Mouse (Mus musculus) splenic B cell, adult 2 months (primary cell): ENCODE measurements around the gene Tmem160.

Source experiments
- DNase-seq: peaks from one replicate; pipeline ENCODE4 v3.0.0-alpha.2; 2011; ENCODE audit warnings: low read depth, low spot score
- H3K27me3 ChIP-seq: 2 replicates; pipeline ENCODE4 v1.6.1; 2012; ENCODE audit warnings: mild to moderate bottlenecking, low read length, moderate library complexity, mixed read lengths; ENCODE audit not compliant: control insufficient read depth, poor library complexity, insufficient read depth, severe bottlenecking
- H3K36me3 ChIP-seq: 2 replicates; pipeline ENCODE4 v1.6.1; 2012; ENCODE audit warnings: mild to moderate bottlenecking, low read length, moderate library complexity, mixed read lengths; ENCODE audit not compliant: control insufficient read depth, poor library complexity, insufficient read depth, severe bottlenecking

Gene Tmem160

DNA sequence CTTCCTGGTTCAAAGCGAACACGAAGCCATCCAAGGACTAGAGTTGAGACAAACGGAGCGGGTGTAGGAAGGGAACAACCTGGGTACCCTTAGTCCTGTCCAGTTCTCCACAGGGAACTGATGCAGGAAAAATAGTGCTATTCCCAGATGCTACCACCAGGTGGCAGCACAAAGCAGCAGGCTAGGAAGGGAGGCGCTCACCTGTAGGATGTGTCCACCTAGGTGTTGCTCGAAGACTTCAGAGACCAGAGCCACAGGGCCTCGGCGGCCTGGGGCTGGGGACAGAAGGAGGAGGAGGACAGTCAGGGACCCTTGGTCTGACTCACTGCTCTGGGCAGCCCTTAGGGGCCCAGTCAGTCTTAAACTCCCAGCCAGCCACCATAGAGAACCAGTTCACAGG is 12.6 kb downstream of the Tmem160 start:
- DNase-seq = peak; percentile 79

GRCm38 (mm10) chr7:16465568-16465967 is 13.0 kb downstream of the Tmem160 start:
- no peak for DNase-seq

More for the DNA sequence above, 12.6 kb downstream of the Tmem160 start:
- Histone ChIP-seq H3K27me3 (no peaks in the 10 kb centered on the region; the same call in 1 of the 2 replicates), H3K36me3 (no peaks in the 10 kb centered on the region)

GRCm38 (mm10) chr7:16466565-16466964 is 14.0 kb downstream of the Tmem160 start:
- no peaks in the 10 kb centered on the region; the same call in 1 of the 2 replicates for H3K27me3 ChIP-seq
- DNase-seq = peak; percentile 63
- no peaks in the 10 kb centered on the region for H3K36me3 ChIP-seq

More at GRCm38 (mm10) chr7:16465568-16465967, 13.0 kb downstream of the Tmem160 start:
- Histone ChIP-seq H3K36me3 (no peaks in the 10 kb centered on the region), H3K27me3 (no peaks in the 10 kb centered on the region; the same call in 1 of the 2 replicates)

DNA sequence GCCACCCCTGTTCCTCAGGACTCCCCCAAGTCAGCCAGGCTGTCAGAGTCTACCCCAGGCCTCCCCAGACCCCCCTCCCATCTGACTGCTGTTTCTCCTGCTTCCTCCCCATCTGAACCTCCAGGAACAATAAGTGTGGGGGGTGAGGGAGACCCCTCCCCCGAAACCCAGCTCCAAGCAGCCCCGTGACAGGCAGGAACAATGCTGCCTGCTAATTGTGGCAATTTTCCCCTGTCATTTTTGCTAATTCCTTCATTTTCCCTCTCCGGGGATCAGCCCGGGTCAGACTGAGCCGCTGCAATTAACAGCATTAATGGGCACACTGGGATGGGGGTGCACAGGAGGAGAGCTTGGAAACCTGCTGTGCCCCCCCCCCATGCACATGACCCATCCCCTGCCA is 15.5 kb downstream of the Tmem160 start:
- no peak for DNase-seq
- Histone ChIP-seq H3K27me3 (no peaks in the 10 kb centered on the region; the same call in 1 of the 2 replicates), H3K36me3 (no peaks in the 10 kb centered on the region)

DNA sequence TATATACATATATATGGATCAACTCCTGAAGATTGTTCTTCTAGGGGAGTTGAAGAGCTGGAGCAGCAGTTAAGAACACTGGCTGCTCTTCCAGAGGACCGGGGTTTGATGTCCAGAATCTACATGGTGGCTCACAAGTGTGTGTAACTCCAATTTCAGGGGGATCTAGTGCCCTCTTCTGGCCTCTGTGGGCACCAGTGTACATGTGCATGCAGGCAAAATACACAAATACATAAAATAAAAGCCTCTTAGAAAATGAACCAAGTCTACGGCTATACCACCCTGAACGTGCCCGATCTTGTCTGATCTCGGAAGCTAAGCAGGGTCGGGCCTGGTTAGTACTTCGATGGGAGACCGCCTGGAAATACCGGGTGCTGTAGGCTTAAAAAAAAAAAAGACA is 19.0 kb downstream of the Tmem160 start:
- DNase-seq = peak; percentile 56
- H3K27me3 ChIP-seq = peaks cover 2% of the 10 kb centered on the region; the same call in 1 of the 2 replicates
- no peaks in the 10 kb centered on the region for H3K36me3 ChIP-seq

DNA sequence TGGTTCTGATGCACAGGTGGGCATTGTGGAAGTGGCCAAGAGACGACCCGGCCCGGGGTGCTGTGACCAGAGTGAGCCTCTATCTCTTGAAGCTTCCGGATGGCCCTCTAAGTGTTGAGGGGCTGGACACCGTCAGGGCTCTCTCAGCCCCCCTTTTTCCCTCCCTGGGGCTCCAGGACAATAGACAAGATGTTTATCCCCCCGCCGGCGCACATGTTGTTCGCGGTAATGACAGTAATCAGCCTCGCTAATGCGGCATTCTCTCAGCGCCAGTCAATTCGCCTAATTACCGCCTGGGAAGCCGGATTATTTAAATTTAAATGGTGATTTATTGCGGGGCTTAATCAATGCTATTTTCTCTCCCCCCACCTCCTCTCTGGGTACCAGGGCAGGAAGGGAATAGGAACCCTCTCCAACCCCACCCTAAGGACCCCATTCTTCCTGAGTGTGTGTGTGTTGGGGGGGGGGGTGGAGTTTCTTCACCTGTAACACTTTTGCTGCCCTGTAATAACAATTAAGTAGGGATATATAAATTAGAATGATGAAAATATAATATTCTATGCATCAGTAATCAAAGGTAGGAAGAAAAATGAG is 19.6 kb downstream of the Tmem160 start:
- no peak for DNase-seq
- Histone ChIP-seq H3K27me3 (peaks cover 2% of the 10 kb centered on the region; the same call in 1 of the 2 replicates), H3K36me3 (no peaks in the 10 kb centered on the region)

DNA sequence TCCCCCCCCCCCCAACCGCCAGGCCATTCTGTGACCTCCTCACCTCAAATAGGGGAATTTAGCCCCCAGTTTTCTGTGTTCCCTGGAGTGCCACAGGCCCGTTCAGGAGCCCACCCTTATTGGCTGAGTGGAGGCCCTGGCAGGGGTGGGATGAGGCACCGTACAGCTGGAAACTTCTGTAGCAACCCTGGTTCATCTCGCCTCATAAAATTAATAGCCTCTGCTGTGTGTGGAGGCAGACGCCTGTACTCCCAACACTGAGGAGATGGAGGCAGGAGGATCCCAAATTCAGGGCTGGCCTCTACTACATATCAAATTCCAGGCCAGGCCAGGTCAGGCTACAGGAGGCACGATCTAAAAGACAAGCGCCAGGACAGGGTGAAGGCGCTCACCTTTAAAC is 21.3 kb downstream of the Tmem160 start:
- Histone ChIP-seq H3K36me3 (no peaks in the 10 kb centered on the region), H3K27me3 (peaks cover 2% of the 10 kb centered on the region; the same call in 1 of the 2 replicates)
- DNase-seq = no peak

DNA sequence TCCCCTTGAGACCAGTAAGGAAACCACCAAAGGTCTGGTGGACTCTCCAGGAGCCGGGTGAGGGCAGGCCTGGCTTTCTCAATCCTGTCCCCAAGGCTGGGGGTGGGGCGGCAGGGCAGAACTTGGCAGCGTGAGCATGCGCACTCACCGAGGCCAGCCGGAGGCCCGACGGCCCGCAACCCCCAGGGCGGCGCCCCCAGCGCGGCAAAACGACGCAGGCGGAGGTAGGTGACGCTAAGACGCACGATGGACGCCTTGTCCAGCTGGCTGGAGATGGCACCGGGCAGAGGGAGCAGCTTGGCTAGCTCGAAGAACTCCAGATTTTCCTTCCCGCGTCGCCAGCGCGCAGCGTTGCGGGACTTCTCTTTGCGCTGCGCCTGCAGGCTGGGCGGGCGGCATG is 21.9 kb downstream of the Tmem160 start:
- Histone ChIP-seq H3K27me3 (peaks cover 2% of the 10 kb centered on the region; the same call in 1 of the 2 replicates), H3K36me3 (no peaks in the 10 kb centered on the region)
- no peak for DNase-seq

- H3K36me3 ChIP-seq = no peaks in the 10 kb centered on the region
- DNase-seq = no peak
- peaks cover 2% of the 10 kb centered on the region; the same call in 1 of the 2 replicates for H3K27me3 ChIP-seq
Measured at GRCm38 (mm10) chr7:16475321-16475720, 22.7 kb downstream of the Tmem160 start.

GRCm38 (mm10) chr7:16475764-16476599 is 23.4 kb downstream of the Tmem160 start:
- DNase-seq = no peak
- Histone ChIP-seq H3K27me3 (peaks cover 2% of the 10 kb centered on the region; the same call in 1 of the 2 replicates), H3K36me3 (no peaks in the 10 kb centered on the region)

DNA sequence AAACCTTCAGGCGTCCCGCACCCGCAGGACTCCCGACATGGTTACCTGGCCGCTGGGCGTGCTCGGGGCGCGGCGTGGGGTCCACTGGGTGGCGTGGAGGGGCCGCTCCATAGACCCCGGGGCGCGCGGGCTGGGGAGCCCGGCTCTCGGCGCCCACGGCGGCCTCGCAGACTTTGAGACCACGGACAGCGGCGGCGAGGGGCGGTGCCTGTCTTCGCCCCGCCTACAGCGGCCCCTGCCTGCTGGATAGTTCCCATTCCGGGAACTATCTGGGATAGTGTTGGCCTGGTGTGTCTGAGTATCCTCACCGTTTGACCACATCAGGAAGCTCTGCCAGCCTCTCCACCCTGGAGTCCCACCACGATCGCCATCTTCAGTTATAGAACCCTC is 24.0 kb downstream of the Tmem160 start:
- no peak for DNase-seq
- Histone ChIP-seq H3K36me3 (no peaks in the 10 kb centered on the region), H3K27me3 (peaks cover 2% of the 10 kb centered on the region; the same call in 1 of the 2 replicates)

GRCm38 (mm10) chr7:16477628-16478027 is 25.0 kb downstream of the Tmem160 start, which contains the start of gene Npas1:
Gene Npas1, minus strand, starts transcription at chr7:16477728.
- DNase-seq = no peak
- H3K27me3 ChIP-seq = 0 out of 2 replicates have a peak, but pooled peaks cover 2% of the 10 kb centered on the region
- no peaks in the 10 kb centered on the region for H3K36me3 ChIP-seq

GRCm38 (mm10) chr7:16488816-16489215 is 36.2 kb downstream of the Tmem160 start:
- no peaks in the 10 kb centered on the region for H3K36me3 ChIP-seq
- no peak for DNase-seq
- no peaks in the 10 kb centered on the region for H3K27me3 ChIP-seq

DNA sequence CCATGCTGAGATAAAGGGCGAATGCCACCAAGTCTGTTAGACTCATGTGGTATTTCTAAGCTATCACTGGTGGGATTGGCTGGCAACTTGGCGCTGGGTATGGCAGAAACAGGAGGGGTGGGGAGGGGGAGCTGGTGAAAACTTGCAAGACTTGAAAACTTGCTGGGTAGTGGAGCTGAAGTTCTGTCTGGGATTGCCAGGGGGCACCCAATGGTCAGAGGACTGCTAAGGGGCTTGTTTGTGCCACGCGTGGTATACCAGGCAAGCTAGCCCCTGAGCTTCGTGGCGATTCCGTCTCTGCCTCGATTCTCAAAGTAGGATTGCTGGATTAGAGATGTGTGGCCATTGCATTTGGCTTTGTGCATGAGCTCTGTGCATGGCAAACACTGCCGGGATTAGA is 37.4 kb downstream of the Tmem160 start:
- Histone ChIP-seq H3K36me3 (no peaks in the 10 kb centered on the region), H3K27me3 (no peaks in the 10 kb centered on the region)
- no peak for DNase-seq

GRCm38 (mm10) chr7:16491759-16492158 is 39.2 kb downstream of the Tmem160 start:
- Histone ChIP-seq H3K36me3 (no peaks in the 10 kb centered on the region), H3K27me3 (no peaks in the 10 kb centered on the region)
- peak; percentile 80 for DNase-seq
